Mouse (Mus musculus) G1E (cell line): Measurements from ENCODE around the gene Copz1.

ENCODE experiments used
- CTCF ChIP-seq: IDR thresholded peaks from 2 replicates; pipeline ENCODE4 v1.5.1; 2012; ENCODE audit warnings: low read depth, low read length, inconsistent platforms, mixed read lengths
- TAL1 ChIP-seq: conservative IDR thresholded peaks from 2 replicates; pipeline ENCODE4 v1.6.1; 2012; ENCODE audit warnings: low read depth, low read length, inconsistent platforms, mixed read lengths

DNA sequence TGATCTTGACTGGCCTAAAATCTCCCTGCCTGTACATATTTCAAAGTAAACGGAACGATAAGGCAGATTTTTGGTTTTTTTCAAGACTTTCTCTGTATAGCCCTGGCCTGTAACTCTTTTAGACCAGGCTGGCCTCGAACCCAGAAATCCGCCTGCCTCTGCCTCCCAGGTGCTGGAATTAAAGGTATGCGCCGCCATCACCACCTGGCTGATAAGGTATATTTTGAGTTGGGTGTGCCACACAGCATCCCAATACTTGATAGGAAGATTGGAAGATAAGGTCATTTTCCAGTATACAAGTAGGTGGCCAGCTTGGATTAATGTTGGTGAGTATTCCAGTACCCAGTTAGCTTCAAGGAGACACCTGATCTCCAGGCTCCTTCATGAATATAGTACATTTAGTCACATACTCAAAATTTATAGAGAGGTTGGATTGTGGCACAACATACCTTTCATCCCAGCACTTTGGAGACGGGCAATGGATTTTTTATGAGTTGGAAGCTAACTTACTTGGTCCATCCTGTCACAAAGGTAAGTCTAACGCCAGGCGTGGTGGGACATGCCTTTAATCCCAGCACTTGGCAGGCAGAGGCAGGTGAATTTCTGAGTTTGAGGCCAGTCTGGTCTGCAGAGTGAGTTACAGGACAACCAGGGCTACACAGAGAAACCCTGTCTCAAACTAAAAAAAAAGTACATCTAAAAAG, 25.3 kb upstream of the Copz1 start:
- no peak for TF ChIP-seq CTCF
- no peak for TF ChIP-seq TAL1
